Mouse (Mus musculus): ENCODE measurements around the gene Arfgap2.

Arfgap2 gene

DNA sequence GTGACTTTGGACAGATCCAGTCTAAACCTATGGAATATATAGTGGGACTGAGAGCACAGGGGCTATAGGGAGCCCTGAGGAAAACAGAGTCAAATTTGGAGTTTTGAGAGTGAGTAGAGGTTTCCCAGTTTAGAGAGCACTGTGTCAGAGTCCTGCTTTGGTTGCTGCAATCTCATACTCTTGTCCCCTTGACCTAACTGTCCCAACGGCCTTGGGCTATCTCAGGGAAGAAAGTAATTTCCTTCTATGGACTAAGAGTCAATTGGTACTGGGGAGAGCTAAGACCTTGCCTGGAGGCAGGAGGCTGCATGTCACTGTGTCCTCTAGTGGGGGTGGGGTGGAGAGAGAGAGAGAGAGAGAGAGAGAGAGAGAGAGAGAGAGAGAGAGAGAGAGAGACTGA lies 5.9 kb upstream of the Arfgap2 start:
- in situ Hi-C loops (cut with MboI; ENCODE audit: low sequenced_read_pairs): no loop called here

DNA sequence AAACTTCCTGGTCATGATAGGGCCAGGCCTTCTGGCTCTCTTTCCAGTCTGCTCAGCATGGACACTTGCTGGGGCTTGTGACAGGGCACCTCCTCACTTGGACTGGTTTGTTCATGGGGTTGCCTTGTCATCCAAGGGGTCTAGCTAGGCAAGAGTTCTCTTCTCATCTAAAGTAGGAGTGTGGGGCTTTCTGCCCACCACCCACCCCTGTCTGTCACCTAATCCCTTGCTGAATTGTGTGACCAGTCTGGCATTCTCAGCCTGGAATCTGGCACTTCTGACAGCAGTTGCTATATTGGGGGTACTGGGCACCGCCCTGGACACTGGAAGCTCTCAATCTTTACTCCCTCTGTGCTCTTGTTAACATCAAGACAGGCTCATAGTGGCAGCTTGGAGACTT lies 5.3 kb upstream of the Arfgap2 start:
- in situ Hi-C loops (cut with MboI; ENCODE audit: low sequenced_read_pairs): no loop called here

DNA sequence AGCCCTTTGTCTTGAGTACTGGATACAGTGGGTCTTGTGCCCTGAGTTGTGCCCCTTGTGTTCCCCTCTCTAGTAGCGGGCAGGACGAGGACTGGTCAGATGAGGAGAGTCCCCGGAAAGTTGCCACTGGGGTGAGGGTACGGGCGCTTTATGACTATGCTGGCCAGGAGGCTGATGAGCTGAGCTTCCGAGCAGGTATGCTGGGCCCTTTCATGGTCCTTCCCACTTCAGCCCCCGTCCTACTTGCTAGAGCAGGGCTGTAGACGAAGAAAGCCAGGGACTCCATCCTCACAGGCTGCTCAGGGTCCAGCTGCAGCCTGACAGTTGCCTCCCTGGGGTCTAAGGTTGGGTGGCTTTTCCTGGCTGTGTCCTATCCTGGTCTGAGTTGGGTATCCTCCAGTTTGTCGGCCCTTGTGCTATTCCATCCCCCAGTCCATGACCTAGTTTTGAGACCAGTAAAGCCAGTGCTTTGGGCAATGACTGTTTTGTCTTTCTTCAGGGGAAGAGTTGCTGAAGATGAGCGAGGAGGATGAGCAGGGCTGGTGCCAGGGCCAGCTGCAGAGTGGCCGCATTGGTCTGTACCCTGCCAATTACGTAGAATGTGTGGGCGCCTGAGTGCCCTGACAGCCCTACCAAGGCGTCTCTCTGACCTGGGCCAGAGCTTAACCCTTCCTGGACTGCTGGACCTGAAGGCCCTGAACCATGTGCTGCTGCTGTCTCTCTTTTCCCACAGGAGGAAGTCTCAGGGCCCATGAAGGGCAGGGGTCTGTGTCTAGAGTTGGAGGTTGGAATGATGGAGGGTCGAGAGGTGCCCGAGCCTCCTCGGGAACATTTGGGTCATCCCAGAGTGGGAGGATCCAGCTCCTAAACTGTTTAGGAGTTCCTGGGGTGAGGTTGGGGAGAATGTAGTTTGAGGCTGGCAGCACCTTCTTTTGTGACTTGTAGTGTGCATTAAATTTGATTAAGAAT lies 798 bp upstream of the Arfgap2 start:
- in situ Hi-C loops (cut with MboI; ENCODE audit: low sequenced_read_pairs): no loop called here

DNA sequence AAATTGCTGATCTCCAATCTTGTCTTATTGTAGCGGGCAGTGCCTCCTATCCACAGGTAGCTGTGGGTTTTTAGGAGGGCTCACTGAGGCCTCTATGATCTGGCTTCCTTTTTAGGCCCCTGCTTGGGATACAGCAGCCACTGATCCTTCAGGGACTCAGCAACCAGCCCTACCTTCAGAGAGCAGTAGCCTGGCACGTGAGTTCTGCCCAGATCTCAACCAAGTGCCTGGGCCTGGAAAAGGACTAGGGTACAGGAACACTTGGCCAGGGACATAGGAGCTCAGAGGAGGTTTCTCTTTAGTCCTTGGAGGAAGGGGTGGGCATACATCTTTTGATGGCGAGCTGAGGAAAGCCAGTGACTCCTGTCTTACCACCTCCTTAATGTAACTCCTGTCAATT lies 3.3 kb downstream of the Arfgap2 start:
- in situ Hi-C loops (cut with MboI; ENCODE audit: low sequenced_read_pairs): no loop called here

DNA sequence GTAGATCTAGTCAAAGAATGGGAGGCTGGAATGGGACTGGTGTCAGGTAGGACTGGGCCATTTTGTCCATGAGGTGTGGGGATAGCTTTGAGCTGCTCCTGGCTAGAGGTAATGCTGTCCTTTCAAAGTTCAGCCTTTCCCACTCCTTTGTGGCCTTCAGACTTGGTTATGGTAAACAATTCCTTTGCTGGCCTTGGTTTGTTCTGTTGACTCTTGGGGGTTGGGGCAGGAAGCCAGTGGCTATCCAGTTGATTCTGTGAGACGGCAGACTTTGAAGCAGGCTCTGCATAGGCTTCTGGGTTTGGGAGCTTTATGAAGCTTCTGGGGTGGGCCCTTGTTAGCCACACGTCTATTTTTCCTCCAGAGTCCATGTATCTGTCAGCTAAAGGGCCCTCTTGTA lies 3.9 kb downstream of the Arfgap2 start:
- in situ Hi-C loops (cut with MboI; ENCODE audit: low sequenced_read_pairs): no loop called here

DNA sequence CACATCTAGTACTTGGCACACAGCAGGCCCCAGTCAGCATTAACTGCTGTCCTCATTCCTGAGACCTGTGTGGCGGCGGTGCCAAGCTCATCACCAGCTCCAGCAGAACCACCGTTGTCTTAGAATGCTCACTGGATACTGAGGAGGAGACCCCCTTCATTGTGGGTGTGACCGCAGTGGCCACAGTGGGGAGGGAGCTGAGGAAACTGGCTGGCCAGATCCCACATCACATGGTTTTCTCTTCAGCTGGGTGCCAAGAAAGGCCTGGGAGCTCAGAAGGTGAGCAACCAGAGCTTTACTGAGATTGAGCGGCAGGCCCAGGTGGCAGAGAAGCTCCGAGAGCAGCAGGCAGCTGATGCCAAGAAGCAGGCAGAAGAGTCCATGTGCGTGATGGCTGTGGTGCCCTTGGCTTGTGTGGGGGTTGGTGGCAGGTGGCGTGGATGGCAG lies 4.9 kb downstream of the Arfgap2 start:
- in situ Hi-C loops (cut with MboI; ENCODE audit: low sequenced_read_pairs): no loop called here

DNA sequence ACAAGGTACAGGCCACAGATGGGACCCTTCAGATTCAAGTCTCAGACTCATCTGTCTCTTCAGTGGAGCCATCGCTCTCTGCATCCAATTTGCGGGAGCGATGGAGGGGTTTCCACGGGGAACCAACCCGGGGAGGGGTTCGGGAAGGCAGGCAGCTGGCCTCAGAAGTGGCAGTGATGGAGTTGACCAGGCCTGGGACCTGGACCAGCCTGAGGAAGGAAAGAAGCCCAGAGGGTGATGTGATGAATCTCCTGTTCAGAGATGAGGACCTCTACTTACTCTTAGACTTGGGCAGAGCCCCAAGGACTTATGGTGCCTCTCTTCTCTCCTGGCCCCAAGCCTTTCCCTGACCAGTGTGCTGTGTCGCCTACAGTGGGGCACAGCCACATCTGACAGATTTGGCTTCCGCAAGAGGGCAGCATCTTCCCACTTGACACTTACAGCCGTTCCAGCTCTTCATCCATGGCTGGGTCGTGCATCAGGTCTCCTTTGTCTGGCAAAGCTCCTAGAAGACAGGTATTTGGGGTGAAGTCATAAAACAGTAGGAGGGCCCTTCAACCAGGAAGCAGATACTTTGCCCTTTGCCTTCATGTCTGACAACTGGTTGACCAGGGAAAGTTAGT lies 14.1 kb downstream of the Arfgap2 start:
- in situ Hi-C loops (cut with MboI; ENCODE audit: low sequenced_read_pairs): no loop called here

DNA sequence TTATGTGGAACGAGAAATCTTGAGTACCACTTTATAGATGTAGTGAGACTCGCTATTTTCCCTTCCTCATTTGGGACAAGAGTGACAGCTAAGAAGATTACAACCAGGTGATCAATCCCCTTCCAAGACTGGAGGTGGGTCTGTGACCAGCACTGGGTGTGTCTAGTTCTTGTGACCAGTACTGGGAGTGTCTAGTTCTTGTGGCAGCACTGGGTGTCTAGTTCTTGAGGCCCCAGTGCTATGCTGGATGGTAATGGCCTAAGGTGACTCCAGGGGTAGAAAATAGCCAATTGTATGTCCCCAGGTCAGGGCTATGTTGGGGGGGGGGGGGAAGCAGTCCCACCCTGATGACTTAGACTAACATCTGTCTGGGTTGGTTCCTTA lies 14.6 kb downstream of the Arfgap2 start:
- in situ Hi-C loops (cut with MboI; ENCODE audit: low sequenced_read_pairs): no loop called here

DNA sequence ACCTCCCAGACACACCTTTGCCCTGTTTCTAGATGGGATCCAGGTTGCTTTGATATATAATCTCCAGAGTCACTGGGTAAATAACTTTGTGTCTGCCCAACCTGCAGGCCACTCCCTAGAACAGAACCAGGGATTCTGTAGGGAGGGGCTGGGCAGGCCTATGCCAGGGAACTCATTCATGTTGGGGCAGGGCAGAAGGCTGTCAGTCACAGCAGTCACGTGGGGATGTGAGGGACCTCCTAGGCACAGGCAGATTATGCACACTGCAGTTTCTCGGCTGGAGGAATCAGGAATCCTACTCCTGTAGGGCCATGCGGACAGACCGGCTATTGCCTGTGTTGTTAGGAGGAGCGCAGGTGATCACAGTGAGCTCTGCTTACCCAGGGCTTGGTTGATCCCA lies 16.6 kb downstream of the Arfgap2 start:
- in situ Hi-C loops (cut with MboI; ENCODE audit: low sequenced_read_pairs): loop anchor here (5.0 kb wide), 1 partner anchor 196 kb away; no protein-coding TSS in a partner anchor

DNA sequence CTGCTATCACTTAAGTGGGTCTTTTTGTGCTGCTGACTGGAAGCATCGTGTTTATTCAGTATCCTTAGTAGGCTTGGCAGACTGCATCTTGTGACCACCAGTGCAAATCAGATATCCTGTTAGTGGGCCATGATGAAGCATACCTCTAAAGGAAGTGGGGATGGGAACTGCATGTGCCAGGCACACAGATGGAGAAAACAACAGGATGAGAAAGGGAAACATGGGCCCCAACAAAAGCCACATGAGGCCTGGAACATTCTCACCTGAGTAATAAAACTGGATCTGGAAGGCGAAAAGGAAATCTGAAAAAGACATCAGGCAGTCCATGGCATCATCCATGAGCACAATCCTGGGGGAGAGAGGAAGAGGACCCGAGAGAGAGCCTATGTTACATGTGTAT lies 19.2 kb downstream of the Arfgap2 start:
- in situ Hi-C loops (cut with MboI; ENCODE audit: low sequenced_read_pairs): loop anchor here (5.0 kb wide), 1 partner anchor 193 kb away; no protein-coding TSS in a partner anchor

DNA sequence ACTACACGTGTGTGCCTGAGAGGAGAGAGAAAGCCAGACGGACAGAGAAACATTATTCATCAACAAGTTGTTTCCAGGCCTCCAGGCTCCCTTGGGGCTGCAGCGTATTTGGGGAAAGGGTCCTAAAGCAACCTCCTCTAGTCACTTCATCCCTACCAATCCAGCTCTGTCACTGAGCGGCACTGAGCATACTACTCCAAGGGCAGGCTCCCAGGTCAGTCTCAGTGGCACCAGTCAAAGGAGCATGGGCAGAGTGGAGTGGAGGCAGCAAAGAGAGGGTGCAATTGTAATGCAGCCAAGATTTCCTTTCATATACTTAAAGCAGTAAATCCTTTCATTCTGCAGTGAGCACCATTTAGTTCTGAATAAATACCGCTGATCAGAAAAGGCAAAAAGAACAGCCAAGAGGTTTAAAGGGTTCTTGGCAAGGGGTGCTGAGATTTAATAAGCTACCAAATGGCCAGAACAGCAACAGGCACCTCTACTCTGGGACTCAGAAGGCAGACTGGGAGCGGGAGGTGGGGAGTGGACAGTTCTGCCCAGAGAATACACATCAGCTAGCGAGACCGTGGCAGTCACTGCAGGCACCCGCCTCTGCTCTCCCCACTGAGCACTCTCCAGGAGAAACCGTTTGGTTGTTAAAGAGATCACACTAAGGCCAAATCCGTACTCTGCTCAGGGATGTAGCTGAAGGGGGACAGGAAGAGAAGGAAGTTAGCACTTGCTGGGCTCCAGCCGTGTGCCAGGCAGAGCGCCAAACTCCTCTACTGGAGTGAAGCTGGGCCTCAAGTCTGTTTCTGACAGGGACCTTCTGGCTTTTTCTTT lies 19.8 kb downstream of the Arfgap2 start:
- in situ Hi-C loops (cut with MboI; ENCODE audit: low sequenced_read_pairs): loop anchor here (5.0 kb wide), 1 partner anchor 193 kb away; no protein-coding TSS in a partner anchor

DNA sequence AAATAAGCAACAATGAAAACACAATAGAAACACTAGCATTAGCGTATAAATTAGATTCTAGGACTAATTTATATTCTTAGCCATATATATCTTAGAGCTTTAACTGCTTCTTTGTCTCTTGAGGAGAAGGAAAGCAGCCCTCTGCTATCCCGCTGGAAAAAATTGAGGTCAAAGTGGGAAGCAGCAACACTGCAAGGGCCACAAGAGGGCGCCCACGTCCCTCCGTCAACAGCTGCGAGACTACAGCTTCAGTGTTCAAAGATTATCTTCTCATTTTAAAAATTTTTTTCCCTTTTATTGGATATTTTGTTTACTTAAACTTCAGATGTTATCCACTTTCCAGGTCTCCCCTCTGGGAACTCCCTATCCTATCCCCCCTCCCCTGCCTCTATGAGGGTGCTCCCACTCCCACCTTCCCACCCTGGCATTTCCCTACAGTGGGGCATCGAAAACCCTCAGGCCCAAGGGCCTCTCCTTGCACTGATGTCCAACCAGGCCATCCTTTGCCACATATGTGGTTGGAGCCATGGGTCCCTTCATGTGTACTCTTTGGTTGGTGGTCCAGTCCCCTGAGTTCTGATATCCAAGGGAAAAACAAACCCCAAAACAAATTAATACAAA lies 21.2 kb downstream of the Arfgap2 start:
- in situ Hi-C loops (cut with MboI; ENCODE audit: low sequenced_read_pairs): no loop called here

DNA sequence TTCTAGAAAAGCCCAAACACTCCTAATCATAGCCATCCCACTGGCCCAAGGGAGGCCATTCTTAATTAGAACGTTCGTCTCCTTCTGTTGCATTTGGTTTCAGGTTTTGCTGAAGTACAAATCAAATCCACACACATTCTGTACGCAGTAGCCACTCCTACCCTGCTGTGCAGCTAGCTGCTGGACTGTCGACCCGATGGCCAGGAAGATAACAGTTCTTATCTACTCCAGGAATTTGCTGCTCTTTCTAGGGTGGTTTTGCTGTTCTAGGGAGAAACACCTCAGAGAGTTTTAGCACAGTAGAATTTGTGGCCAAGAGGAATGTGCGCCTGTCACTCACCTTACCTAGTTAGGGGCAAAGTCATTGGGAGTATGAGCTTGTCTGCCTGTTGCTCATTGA lies 22.8 kb downstream of the Arfgap2 start:
- in situ Hi-C loops (cut with MboI; ENCODE audit: low sequenced_read_pairs): no loop called here

DNA sequence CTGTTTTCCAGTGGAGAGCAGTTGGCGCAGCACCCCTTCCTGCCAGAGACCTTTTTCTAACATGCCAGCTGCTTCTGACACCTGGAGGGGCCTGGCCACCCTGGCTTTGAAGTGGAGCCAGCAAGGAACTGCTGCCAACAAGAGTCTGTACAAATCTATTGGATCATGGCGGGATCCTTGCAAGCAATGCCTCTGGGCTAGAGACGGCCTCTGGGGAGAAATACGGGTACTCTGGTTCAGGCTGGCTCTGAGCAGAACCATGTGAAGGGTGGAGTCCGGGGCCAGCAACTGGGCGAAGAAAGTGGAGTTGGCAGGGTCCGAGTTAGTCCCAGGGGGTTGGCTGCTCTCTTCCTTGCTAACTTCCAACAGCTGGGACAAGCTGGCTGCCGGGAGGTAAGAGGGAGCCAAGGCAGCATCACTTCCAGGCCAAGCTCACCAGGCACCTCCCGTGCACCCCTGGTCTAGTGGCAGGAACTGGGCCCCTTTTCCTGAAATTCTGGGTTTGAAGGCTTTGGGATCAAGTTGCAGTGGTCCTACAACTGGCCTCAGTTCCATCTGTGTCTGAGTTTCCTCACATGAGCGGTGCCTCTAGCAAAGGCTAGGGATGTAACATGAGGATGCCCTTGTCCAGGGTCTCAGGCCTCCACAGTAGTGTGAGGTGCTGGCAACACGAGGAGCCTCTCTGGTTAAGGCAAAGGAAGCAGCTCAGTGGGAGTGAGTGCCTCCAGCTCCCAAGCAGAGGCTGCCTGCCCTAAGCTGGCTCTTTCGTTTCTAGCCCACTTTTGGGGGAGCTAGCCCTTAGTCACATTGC lies 26.6 kb downstream of the Arfgap2 start:
- in situ Hi-C loops (cut with MboI; ENCODE audit: low sequenced_read_pairs): no loop called here

DNA sequence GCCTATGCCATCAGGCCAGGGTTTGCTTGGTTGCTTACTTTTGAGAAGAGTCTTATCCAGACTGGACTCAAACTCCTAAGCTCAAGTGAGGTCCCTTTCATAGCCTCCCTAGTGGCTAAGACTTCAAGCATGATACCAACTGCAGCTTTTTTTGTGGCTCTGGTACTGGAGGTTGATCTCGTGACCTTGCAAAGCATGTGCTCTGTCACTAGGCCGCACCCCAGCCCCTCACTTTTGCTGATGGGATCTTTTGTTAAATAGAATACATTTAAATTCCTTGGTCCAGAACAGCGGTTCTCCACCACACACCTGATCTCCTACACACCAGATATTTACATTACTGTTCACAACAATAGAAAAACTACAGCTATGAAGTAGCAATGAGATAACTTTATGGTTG lies 29.5 kb downstream of the Arfgap2 start:
- in situ Hi-C loops (cut with MboI; ENCODE audit: low sequenced_read_pairs): no loop called here

DNA sequence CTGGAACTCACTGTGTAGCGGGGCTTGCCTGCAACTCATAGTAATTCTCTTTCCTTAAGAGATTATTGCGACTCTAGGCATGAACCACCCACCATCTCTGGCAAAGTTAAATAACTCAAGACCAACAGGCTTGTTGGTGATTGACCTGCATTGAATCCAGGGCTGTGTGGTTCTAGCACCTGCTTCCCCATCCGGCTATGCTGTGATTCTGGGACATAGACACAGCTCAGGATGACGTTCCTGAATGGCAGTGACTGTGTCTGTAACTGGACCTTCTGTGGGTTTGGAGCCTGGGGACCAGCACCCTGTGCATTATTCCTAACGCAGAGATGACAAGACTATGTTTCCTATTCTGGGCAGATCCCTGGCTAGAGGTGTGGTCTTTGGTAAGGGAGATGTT lies 31.1 kb downstream of the Arfgap2 start:
- in situ Hi-C loops (cut with MboI; ENCODE audit: low sequenced_read_pairs): no loop called here

DNA sequence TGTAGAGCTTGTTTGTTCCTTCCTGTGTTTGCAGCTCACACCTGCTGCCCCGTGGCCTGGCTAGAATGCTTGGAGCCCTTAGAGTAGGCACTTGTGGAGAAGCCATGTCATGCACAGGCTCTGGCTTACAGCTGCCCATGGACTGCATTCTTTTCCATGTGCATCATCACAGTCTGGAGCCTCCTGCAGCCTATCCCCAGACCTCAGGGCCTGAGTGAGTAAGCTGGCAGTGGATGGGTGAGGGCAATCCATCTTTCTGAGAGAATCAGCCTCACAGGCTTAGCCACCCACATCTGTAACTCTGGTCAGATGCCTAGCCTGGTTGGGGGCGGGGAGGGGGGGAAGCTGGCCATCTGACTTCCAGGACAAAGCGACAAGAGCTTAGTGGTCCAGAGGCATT lies 34.4 kb downstream of the Arfgap2 start:
- in situ Hi-C loops (cut with MboI; ENCODE audit: low sequenced_read_pairs): no loop called here

DNA sequence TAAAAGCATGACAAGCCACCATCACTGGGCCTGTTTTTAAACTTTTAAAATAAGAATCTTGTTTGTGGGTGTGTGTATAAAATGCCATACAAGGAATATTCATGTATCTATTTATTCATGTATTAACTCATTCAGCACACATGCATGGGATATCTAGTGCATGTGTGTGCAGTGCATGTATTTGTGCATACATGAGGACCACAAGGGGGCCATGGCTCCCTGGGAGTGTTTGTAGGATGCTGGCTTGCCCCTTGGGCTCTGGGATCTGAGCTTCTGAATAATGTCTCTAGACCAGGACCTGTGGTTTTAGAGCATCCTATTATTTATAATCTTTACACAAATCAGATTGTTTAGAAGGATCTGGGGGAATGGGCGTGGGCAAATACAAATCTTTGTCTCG lies 36.0 kb downstream of the Arfgap2 start:
- in situ Hi-C loops (cut with MboI; ENCODE audit: low sequenced_read_pairs): no loop called here

DNA sequence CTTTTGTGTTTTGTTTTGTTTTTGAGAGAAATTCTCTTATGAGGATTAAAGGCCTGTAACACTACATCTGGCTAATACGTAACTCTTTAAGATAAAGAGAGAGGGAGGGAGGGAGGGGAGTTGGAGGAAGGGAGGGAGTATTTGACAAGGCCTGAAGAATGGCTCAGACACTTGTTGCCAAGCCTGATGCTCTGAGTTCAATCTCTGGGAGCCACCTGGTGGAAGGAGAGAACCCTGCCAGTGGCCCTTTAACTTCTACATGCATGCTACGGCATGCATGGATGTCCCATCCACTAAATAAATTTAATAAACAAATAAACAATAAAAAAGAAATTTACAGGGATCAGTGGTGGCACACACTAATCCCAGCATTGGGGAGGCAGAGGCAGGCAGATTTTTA lies 37.1 kb downstream of the Arfgap2 start:
- in situ Hi-C loops (cut with MboI; ENCODE audit: low sequenced_read_pairs): no loop called here

DNA sequence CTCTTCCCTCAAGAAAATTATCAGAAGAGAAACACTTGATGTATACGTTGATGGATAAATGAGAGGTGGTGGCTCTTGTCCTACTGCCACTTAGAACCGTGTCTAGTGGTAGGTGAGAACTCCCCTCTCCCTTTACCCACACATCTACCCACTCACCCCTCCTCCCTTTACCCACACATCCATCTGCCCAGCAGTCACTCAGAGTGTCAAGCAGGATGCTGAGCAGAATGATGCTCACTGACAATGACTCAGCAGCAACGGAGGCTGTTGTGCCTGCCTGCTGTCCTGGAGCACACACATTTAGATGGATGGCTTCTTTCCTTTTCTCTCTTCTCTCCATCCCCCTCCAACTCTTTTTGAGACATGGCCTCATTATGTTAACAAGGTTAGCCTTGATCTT lies 38.1 kb downstream of the Arfgap2 start:
- in situ Hi-C loops (cut with MboI; ENCODE audit: low sequenced_read_pairs): no loop called here
